Mouse (Mus musculus) MEL (cell line): ENCODE measurements at regions not wholly inside any gene's neighbourhood (a gene's known extent, or its start where the extent isn't known, plus 50 kb on each side); places are given as distances from the start of the nearest gene placed in this dataset.

ENCODE experiments used
- DNase-seq: peaks from one replicate; pipeline ENCODE4 v3.0.0; 2011; ENCODE audit warnings: low read depth, low spot score
- H3K27ac ChIP-seq: 2 replicates; pipeline ENCODE4 v1.5.1; 2012; ENCODE audit warnings: low read depth, mild to moderate bottlenecking, control low read depth, low read length, moderate library complexity; ENCODE audit not compliant: control insufficient read depth
- H3K27me3 ChIP-seq, 2 experiments: fragments of 150-350 bp in 1 of 2; sonication (generic) in 1 of 2; 2 replicates each; pipeline ENCODE4 v1.6.1; 2012; ENCODE audit warnings: low read length in 2 of 2, mild to moderate bottlenecking in 2 of 2, improper control_type of control experiment in 1 of 2, moderate library complexity in 1 of 2; ENCODE audit not compliant: insufficient read depth in 2 of 2, control insufficient read depth in 1 of 2
- H3K36me3 ChIP-seq, 2 experiments: 2 replicates each; pipeline ENCODE4 v1.6.1; 2012 to 2014; ENCODE audit warnings: low read length in 2 of 2, improper control_type of control experiment in 1 of 2, inconsistent platforms in 1 of 2, mild to moderate bottlenecking in 1 of 2; ENCODE audit not compliant: insufficient read depth in 2 of 2, control insufficient read depth in 1 of 2
- H3K4me1 ChIP-seq, 2 experiments: fragments of 150-350 bp in 1 of 2; sonication (generic) in 1 of 2; 2 replicates each; pipeline ENCODE4 v1.6.1; 2012; ENCODE audit warnings: low read length in 2 of 2, improper control_type of control experiment in 1 of 2, mild to moderate bottlenecking in 1 of 2; ENCODE audit not compliant: insufficient read depth in 2 of 2, control insufficient read depth in 1 of 2
- H3K4me3 ChIP-seq, 2 experiments: fragments of 150-350 bp in 1 of 2; sonication (generic) in 1 of 2; 2 replicates each; pipeline ENCODE4 v1.5.1; 2012; ENCODE audit warnings: low read depth in 2 of 2, low read length in 2 of 2, mild to moderate bottlenecking in 2 of 2, moderate library complexity in 2 of 2, control low read depth in 1 of 2, improper control_type of control experiment in 1 of 2; ENCODE audit not compliant: control insufficient read depth in 1 of 2, insufficient read depth in 1 of 2
- H3K79me2 ChIP-seq: 2 replicates; pipeline ENCODE4 v1.6.1; 2012; ENCODE audit warnings: mild to moderate bottlenecking, low read length, moderate library complexity; ENCODE audit not compliant: control insufficient read depth, poor library complexity, insufficient read depth
- H3K9ac ChIP-seq: 2 replicates; pipeline ENCODE4 v1.6.1; 2012; ENCODE audit warnings: low read depth, mild to moderate bottlenecking, control low read depth, low read length, moderate library complexity; ENCODE audit not compliant: control insufficient read depth, poor library complexity, severe bottlenecking
- H3K9me3 ChIP-seq: fragments of 150-350 bp; sonication (generic); replicated peaks from 2 replicates; pipeline ENCODE4 v1.6.1; 2012; ENCODE audit warnings: mild to moderate bottlenecking, low read length, improper control_type of control experiment, moderate library complexity; ENCODE audit not compliant: insufficient read depth
- CHD1 ChIP-seq: IDR thresholded peaks from 2 replicates; pipeline ENCODE4 v1.6.1; 2012; ENCODE audit warnings: low read depth, mild to moderate bottlenecking, inconsistent platforms, low read length, improper control_type of control experiment
- E2F4 ChIP-seq: IDR thresholded peaks from 2 replicates; pipeline ENCODE4 v1.6.1; 2011; ENCODE audit warnings: low read depth, low read length, improper control_type of control experiment, borderline replicate concordance
- EP300 ChIP-seq, 2 experiments: IDR thresholded peaks; 2 replicates each; pipeline ENCODE4 v1.6.1; 2011; ENCODE audit warnings: improper control_type of control experiment in 2 of 2, low read length in 2 of 2, low read depth in 1 of 2, mild to moderate bottlenecking in 1 of 2
- GATA1 ChIP-seq: IDR thresholded peaks from 2 replicates; pipeline ENCODE4 v1.6.1; 2011; ENCODE audit warnings: low read depth, low read length, improper control_type of control experiment
- HCFC1 ChIP-seq: IDR thresholded peaks from 2 replicates; pipeline ENCODE4 v1.6.1; 2012; ENCODE audit warnings: low read depth, mild to moderate bottlenecking, inconsistent platforms, low read length, improper control_type of control experiment, moderate library complexity
- JUND ChIP-seq: IDR thresholded peaks from 2 replicates; pipeline ENCODE4 v1.6.1; 2011; ENCODE audit warnings: low read depth, mild to moderate bottlenecking, improper control_type of control experiment, low read length
- MAFK ChIP-seq: IDR thresholded peaks from 2 replicates; pipeline ENCODE4 v1.6.1; 2011; ENCODE audit warnings: low read depth, mild to moderate bottlenecking, low read length, improper control_type of control experiment, borderline replicate concordance
- MAZ ChIP-seq: IDR thresholded peaks from 2 replicates; pipeline ENCODE4 v1.6.1; 2012; ENCODE audit warnings: low read depth, mild to moderate bottlenecking, inconsistent platforms, low read length, improper control_type of control experiment
- MEF2A ChIP-seq: IDR thresholded peaks from 2 replicates; pipeline ENCODE4 v1.6.1; 2014; ENCODE audit warnings: low read depth, mild to moderate bottlenecking, inconsistent platforms, low read length, improper control_type of control experiment; ENCODE audit not compliant: poor library complexity, insufficient replicate concordance, severe bottlenecking; ENCODE audit errors: extremely low read depth
- MXI1 ChIP-seq: IDR thresholded peaks from 2 replicates; pipeline ENCODE4 v1.6.1; 2011; ENCODE audit warnings: mild to moderate bottlenecking, low read depth, low read length, improper control_type of control experiment
- MYB ChIP-seq: IDR thresholded peaks from 2 replicates; pipeline ENCODE4 v1.6.1; 2011; ENCODE audit warnings: mild to moderate bottlenecking, low read depth, low read length, improper control_type of control experiment
- MYC ChIP-seq: IDR thresholded peaks from 2 replicates; pipeline ENCODE4 v1.6.1; 2011; ENCODE audit warnings: low read depth, mild to moderate bottlenecking, low read length, improper control_type of control experiment, moderate library complexity
- NELFE ChIP-seq: IDR thresholded peaks from 2 replicates; pipeline ENCODE4 v1.6.1; 2011; ENCODE audit warnings: low read depth, low read length, improper control_type of control experiment
- NRF1 ChIP-seq: IDR thresholded peaks from 2 replicates; pipeline ENCODE4 v1.6.1; 2014; ENCODE audit warnings: low read depth, mild to moderate bottlenecking, inconsistent platforms, low read length, improper control_type of control experiment, moderate library complexity; ENCODE audit not compliant: poor library complexity, insufficient read depth, severe bottlenecking
- POLR2AphosphoS2 ChIP-seq: IDR thresholded peaks from 2 replicates; pipeline ENCODE4 v1.6.1; 2011; ENCODE audit warnings: low read length, improper control_type of control experiment
- POLR2AphosphoS5 ChIP-seq: IDR thresholded peaks from 2 replicates; pipeline ENCODE4 v1.6.1; 2012; ENCODE audit warnings: low read depth, borderline replicate concordance, mild to moderate bottlenecking, inconsistent platforms, low read length, moderate library complexity, mixed read lengths
- RAD21 ChIP-seq: IDR thresholded peaks from 2 replicates; pipeline ENCODE4 v1.6.1; 2011; ENCODE audit warnings: mild to moderate bottlenecking, low read depth, low read length, improper control_type of control experiment
- RCOR1 ChIP-seq: IDR thresholded peaks from 2 replicates; pipeline ENCODE4 v1.6.1; 2012; ENCODE audit warnings: low read depth, mild to moderate bottlenecking, inconsistent platforms, low read length, improper control_type of control experiment
- SMC3 ChIP-seq: IDR thresholded peaks from 2 replicates; pipeline ENCODE4 v1.6.1; 2011; ENCODE audit warnings: low read depth, low read length, improper control_type of control experiment
- TBP ChIP-seq: IDR thresholded peaks from 2 replicates; pipeline ENCODE4 v1.8.0; 2011; ENCODE audit warnings: low read depth, low read length, improper control_type of control experiment
- ZC3H11A ChIP-seq: IDR thresholded peaks from 2 replicates; pipeline ENCODE4 v1.6.1; 2012; ENCODE audit warnings: low read depth, mild to moderate bottlenecking, inconsistent platforms, low read length, improper control_type of control experiment
- ZMIZ1 ChIP-seq: IDR thresholded peaks from 2 replicates; pipeline ENCODE4 v1.6.1; 2012; ENCODE audit warnings: low read depth, mild to moderate bottlenecking, inconsistent platforms, low read length, improper control_type of control experiment, moderate library complexity

GRCm38 (mm10) chr12:35710323-35710722, 175.5 kb upstream of the Ahr start:
- Histone ChIP-seq H3K36me3 (no peaks in the 10 kb centered on the region), H3K9ac (no peak overlapping the region), H3K27ac (no peak overlapping the region), H3K4me1 (no peaks in the 10 kb centered on the region), H3K4me3 (no peak overlapping the region), H3K79me2 (no peaks in the 10 kb centered on the region), H3K9me3 (no peaks in the 10 kb centered on the region), H3K27me3 (no peaks in the 10 kb centered on the region; a peak in 1 of 4 replicates)
- TF ChIP-seq CHD1 (no peak), MAFK (no peak), HCFC1 (no peak), JUND (no peak), MAZ (no peak), ZC3H11A (no peak)
- DNase-seq, result no peak

GRCm38 (mm10) chr12:35703479-35703878, 168.6 kb upstream of the Ahr start:
- no peak for DNase-seq
- no peak overlapping the region for H3K27ac ChIP-seq
- no peak for TF ChIP-seq NRF1
- no peak for TF ChIP-seq POLR2AphosphoS5
- TF ChIP-seq RCOR1, result no peak
- TF ChIP-seq MEF2A, result no peak
- TF ChIP-seq EP300 (IDR thresholded peaks at IDR 0.05; ENCODE audit: low read depth in 1 of 2, low read length in 2 of 2), result no peak
- no peak for TF ChIP-seq MXI1
- no peak for TF ChIP-seq NELFE
- no peak for TF ChIP-seq GATA1
- TF ChIP-seq RAD21, result no peak
- TF ChIP-seq SMC3, result no peak
- TF ChIP-seq MAZ, result no peak
- no peak for TF ChIP-seq MYC
- no peak for TF ChIP-seq MAFK
- TF ChIP-seq ZMIZ1, result no peak
- TF ChIP-seq CHD1, result no peak
- TF ChIP-seq E2F4, result no peak
- TF ChIP-seq MYB, result no peak
- TF ChIP-seq POLR2AphosphoS2, result no peak
- TF ChIP-seq HCFC1, result no peak
- no peak for TF ChIP-seq TBP
- H3K4me3 ChIP-seq, result no peak overlapping the region
- no peaks in the 10 kb centered on the region for H3K9me3 ChIP-seq
- no peaks in the 10 kb centered on the region for H3K4me1 ChIP-seq
- no peaks in the 10 kb centered on the region for H3K79me2 ChIP-seq
- no peaks in the 10 kb centered on the region for H3K36me3 ChIP-seq
- no peaks in the 10 kb centered on the region; a peak in 1 of 4 replicates for H3K27me3 ChIP-seq
- no peak overlapping the region for H3K9ac ChIP-seq
